Mouse (Mus musculus): Measurements from ENCODE around the gene Hsf2bp. TPM values are rescaled to one million over a fixed set of nuclear protein-coding genes. Genes with fewer than 3 reads are reported as not detected.

Hsf2bp gene
- polyA plus RNA-seq, 1 experiment from 2014 or later, result 0.99 TPM

GRCm38 (mm10) chr17:32036509-32037438, 625 bp upstream of the Hsf2bp start:
- Histone ChIP-seq H3K9ac (replicated peaks; ENCODE audit: low read length) (peak overlapping the region; percentile 82), H3K27me3 (ENCODE audit: insufficient read depth, low read length) (no peaks in the 10 kb centered on the region), H3K27ac (ENCODE audit: low read length) (peak overlapping the region; percentile 49), H3K4me1 (ENCODE audit: insufficient read depth, low read length) (peaks cover 19% of the 10 kb centered on the region), H3K4me2 (replicated peaks; ENCODE audit: low read depth, low read length) (peak overlapping the region; percentile 86), H3K4me3 (ENCODE audit: low read length) (peak overlapping the region; percentile 93), H3K9me3 (ENCODE audit: low read length) (no peaks in the 10 kb centered on the region), H3K36me3 (ENCODE audit: insufficient read depth, low read length) (no peaks in the 10 kb centered on the region; the same call in 1 of the 2 replicates)
- WGBS, result under 1% methylated on average over 46 of the region's 46 CpGs
- ATAC-seq (ENCODE audit: low FRiP score, low TSS enrichment), result peak; percentile 76

- Histone ChIP-seq H3K4me3 (ENCODE audit: low read length) (no peak overlapping the region), H3K9ac (replicated peaks; ENCODE audit: low read length) (no peak overlapping the region)
- no peak for ATAC-seq (ENCODE audit: low FRiP score, low TSS enrichment)
Measured at GRCm38 (mm10) chr17:32034322-32034721, 1.8 kb downstream of the Hsf2bp start.

GRCm38 (mm10) chr17:32031684-32032083, 4.5 kb downstream of the Hsf2bp start:
- H3K4me3 ChIP-seq (ENCODE audit: low read length), result no peak overlapping the region
- H3K27me3 ChIP-seq (ENCODE audit: insufficient read depth, low read length), result no peaks in the 10 kb centered on the region
- H3K9ac ChIP-seq (replicated peaks; ENCODE audit: low read length), result no peak overlapping the region
- 38% methylated on average over 7 of the region's 7 CpGs for WGBS
- no peak for ATAC-seq (ENCODE audit: low FRiP score, low TSS enrichment)
- no peak overlapping the region for H3K4me2 ChIP-seq (replicated peaks; ENCODE audit: low read depth, low read length)
- H3K4me1 ChIP-seq (ENCODE audit: insufficient read depth, low read length), result peaks cover 6% of the 10 kb centered on the region
- no peaks in the 10 kb centered on the region for H3K36me3 ChIP-seq (ENCODE audit: insufficient read depth, low read length)
- H3K9me3 ChIP-seq (ENCODE audit: low read length), result no peaks in the 10 kb centered on the region
- H3K27ac ChIP-seq (ENCODE audit: low read length), result no peak overlapping the region

More at GRCm38 (mm10) chr17:32034322-32034721, 1.8 kb downstream of the Hsf2bp start:
- H3K27ac ChIP-seq (ENCODE audit: low read length), result no peak overlapping the region
- peaks cover 19% of the 10 kb centered on the region for H3K4me1 ChIP-seq (ENCODE audit: insufficient read depth, low read length)
- no peaks in the 10 kb centered on the region for H3K36me3 ChIP-seq (ENCODE audit: insufficient read depth, low read length)
- no peaks in the 10 kb centered on the region for H3K27me3 ChIP-seq (ENCODE audit: insufficient read depth, low read length)
- H3K9me3 ChIP-seq (ENCODE audit: low read length), result no peaks in the 10 kb centered on the region
- 90% methylated on average over 23 of the region's 23 CpGs for WGBS
- no peak overlapping the region for H3K4me2 ChIP-seq (replicated peaks; ENCODE audit: low read depth, low read length)

- 72% methylated on average over 3 of the region's 3 CpGs for WGBS
Measured at GRCm38 (mm10) chr17:32028301-32028700, 7.8 kb downstream of the Hsf2bp start.

GRCm38 (mm10) chr17:32027666-32028065, 8.5 kb downstream of the Hsf2bp start:
- peaks cover 19% of the 10 kb centered on the region for H3K4me1 ChIP-seq (ENCODE audit: insufficient read depth, low read length)
- no peak overlapping the region for H3K4me3 ChIP-seq (ENCODE audit: low read length)
- H3K4me2 ChIP-seq (replicated peaks; ENCODE audit: low read depth, low read length), result no peak overlapping the region
- 29% methylated on average over 3 of the region's 3 CpGs for WGBS
- no peaks in the 10 kb centered on the region for H3K27me3 ChIP-seq (ENCODE audit: insufficient read depth, low read length)
- no peak overlapping the region for H3K9ac ChIP-seq (replicated peaks; ENCODE audit: low read length)
- ATAC-seq (ENCODE audit: low FRiP score, low TSS enrichment), result no peak
- H3K36me3 ChIP-seq (ENCODE audit: insufficient read depth, low read length), result no peaks in the 10 kb centered on the region
- H3K27ac ChIP-seq (ENCODE audit: low read length), result no peak overlapping the region
- H3K9me3 ChIP-seq (ENCODE audit: low read length), result no peaks in the 10 kb centered on the region

More at GRCm38 (mm10) chr17:32028301-32028700, 7.8 kb downstream of the Hsf2bp start:
- Histone ChIP-seq H3K9ac (replicated peaks; ENCODE audit: low read length) (no peak overlapping the region), H3K4me2 (replicated peaks; ENCODE audit: low read depth, low read length) (no peak overlapping the region), H3K9me3 (ENCODE audit: low read length) (no peaks in the 10 kb centered on the region), H3K27me3 (ENCODE audit: insufficient read depth, low read length) (no peaks in the 10 kb centered on the region), H3K4me3 (ENCODE audit: low read length) (no peak overlapping the region), H3K4me1 (ENCODE audit: insufficient read depth, low read length) (peaks cover 15% of the 10 kb centered on the region), H3K27ac (ENCODE audit: low read length) (no peak overlapping the region), H3K36me3 (ENCODE audit: insufficient read depth, low read length) (no peaks in the 10 kb centered on the region)
- ATAC-seq (ENCODE audit: low FRiP score, low TSS enrichment), result no peak

- Histone ChIP-seq H3K4me1 (ENCODE audit: insufficient read depth, low read length) (peaks cover 23% of the 10 kb centered on the region), H3K9me3 (ENCODE audit: low read length) (no peaks in the 10 kb centered on the region), H3K4me2 (replicated peaks; ENCODE audit: low read depth, low read length) (no peak overlapping the region), H3K36me3 (ENCODE audit: insufficient read depth, low read length) (no peaks in the 10 kb centered on the region), H3K27ac (ENCODE audit: low read length) (no peak overlapping the region), H3K9ac (replicated peaks; ENCODE audit: low read length) (no peak overlapping the region), H3K27me3 (ENCODE audit: insufficient read depth, low read length) (no peaks in the 10 kb centered on the region), H3K4me3 (ENCODE audit: low read length) (no peak overlapping the region)
- peak; percentile 74; the same call in 1 of the 2 replicates for ATAC-seq (ENCODE audit: low FRiP score, low TSS enrichment)
- WGBS, result 4% methylated on average over 2 of the region's 2 CpGs
Measured at GRCm38 (mm10) chr17:32025386-32025785, 10.8 kb downstream of the Hsf2bp start.

- Histone ChIP-seq H3K36me3 (ENCODE audit: insufficient read depth, low read length) (no peaks in the 10 kb centered on the region), H3K27ac (ENCODE audit: low read length) (peak overlapping the region; percentile 45; the same call in 1 of the 2 replicates), H3K4me1 (ENCODE audit: insufficient read depth, low read length) (peaks cover 23% of the 10 kb centered on the region), H3K4me2 (replicated peaks; ENCODE audit: low read depth, low read length) (no peak overlapping the region), H3K27me3 (ENCODE audit: insufficient read depth, low read length) (no peaks in the 10 kb centered on the region), H3K4me3 (ENCODE audit: low read length) (no peak overlapping the region), H3K9ac (replicated peaks; ENCODE audit: low read length) (no peak overlapping the region), H3K9me3 (ENCODE audit: low read length) (no peaks in the 10 kb centered on the region)
- WGBS, result 18% methylated on average over 5 of the region's 5 CpGs
- ATAC-seq (ENCODE audit: low FRiP score, low TSS enrichment), result peak; percentile 50; the same call in 1 of the 2 replicates
Measured at GRCm38 (mm10) chr17:32024671-32025073, 11.5 kb downstream of the Hsf2bp start.

GRCm38 (mm10) chr17:32023088-32023487, 13.1 kb downstream of the Hsf2bp start:
- WGBS, result 59% methylated on average over 8 of the region's 8 CpGs
- Histone ChIP-seq H3K4me2 (replicated peaks; ENCODE audit: low read depth, low read length) (no peak overlapping the region), H3K27ac (ENCODE audit: low read length) (peak overlapping the region; percentile 30; the same call in 1 of the 2 replicates), H3K36me3 (ENCODE audit: insufficient read depth, low read length) (no peaks in the 10 kb centered on the region), H3K9ac (replicated peaks; ENCODE audit: low read length) (no peak overlapping the region), H3K4me1 (ENCODE audit: insufficient read depth, low read length) (peaks cover 23% of the 10 kb centered on the region), H3K9me3 (ENCODE audit: low read length) (no peaks in the 10 kb centered on the region), H3K4me3 (ENCODE audit: low read length) (no peak overlapping the region), H3K27me3 (ENCODE audit: insufficient read depth, low read length) (no peaks in the 10 kb centered on the region)
- ATAC-seq (ENCODE audit: low FRiP score, low TSS enrichment), result no peak

- Histone ChIP-seq H3K9me3 (ENCODE audit: low read length) (no peaks in the 10 kb centered on the region), H3K27ac (ENCODE audit: low read length) (peak overlapping the region; percentile 30; the same call in 1 of the 2 replicates), H3K4me1 (ENCODE audit: insufficient read depth, low read length) (peaks cover 23% of the 10 kb centered on the region), H3K9ac (replicated peaks; ENCODE audit: low read length) (no peak overlapping the region), H3K4me3 (ENCODE audit: low read length) (no peak overlapping the region), H3K27me3 (ENCODE audit: insufficient read depth, low read length) (no peaks in the 10 kb centered on the region), H3K36me3 (ENCODE audit: insufficient read depth, low read length) (no peaks in the 10 kb centered on the region), H3K4me2 (replicated peaks; ENCODE audit: low read depth, low read length) (no peak overlapping the region)
- ATAC-seq (ENCODE audit: low FRiP score, low TSS enrichment), result no peak
- 52% methylated on average over 6 of the region's 6 CpGs for WGBS
Measured at GRCm38 (mm10) chr17:32022551-32022950, 13.6 kb downstream of the Hsf2bp start.

GRCm38 (mm10) chr17:32021981-32022380, 14.2 kb downstream of the Hsf2bp start:
- Histone ChIP-seq H3K4me3 (ENCODE audit: low read length) (no peak overlapping the region), H3K27ac (ENCODE audit: low read length) (peak overlapping the region; percentile 56; the same call in 1 of the 2 replicates), H3K9me3 (ENCODE audit: low read length) (no peaks in the 10 kb centered on the region), H3K4me2 (replicated peaks; ENCODE audit: low read depth, low read length) (no peak overlapping the region), H3K27me3 (ENCODE audit: insufficient read depth, low read length) (no peaks in the 10 kb centered on the region), H3K9ac (replicated peaks; ENCODE audit: low read length) (no peak overlapping the region), H3K4me1 (ENCODE audit: insufficient read depth, low read length) (peaks cover 23% of the 10 kb centered on the region), H3K36me3 (ENCODE audit: insufficient read depth, low read length) (no peaks in the 10 kb centered on the region)
- no peak for ATAC-seq (ENCODE audit: low FRiP score, low TSS enrichment)
- WGBS, result 91% methylated on average over 3 of the region's 3 CpGs

Measured in kidney, embryonic 16.5 days (tissue).